Mouse (Mus musculus): ENCODE measurements around the gene Htr7. TPM values are rescaled to one million over a fixed set of nuclear protein-coding genes. Genes with fewer than 3 reads are reported as not detected.

The Htr7 gene
- polyA plus RNA-seq (2016; fragmentation: Nextera tagmentation; extraction: Ambion mirVana): 0.77 and 0.82 TPM in 2 replicates

DNA sequence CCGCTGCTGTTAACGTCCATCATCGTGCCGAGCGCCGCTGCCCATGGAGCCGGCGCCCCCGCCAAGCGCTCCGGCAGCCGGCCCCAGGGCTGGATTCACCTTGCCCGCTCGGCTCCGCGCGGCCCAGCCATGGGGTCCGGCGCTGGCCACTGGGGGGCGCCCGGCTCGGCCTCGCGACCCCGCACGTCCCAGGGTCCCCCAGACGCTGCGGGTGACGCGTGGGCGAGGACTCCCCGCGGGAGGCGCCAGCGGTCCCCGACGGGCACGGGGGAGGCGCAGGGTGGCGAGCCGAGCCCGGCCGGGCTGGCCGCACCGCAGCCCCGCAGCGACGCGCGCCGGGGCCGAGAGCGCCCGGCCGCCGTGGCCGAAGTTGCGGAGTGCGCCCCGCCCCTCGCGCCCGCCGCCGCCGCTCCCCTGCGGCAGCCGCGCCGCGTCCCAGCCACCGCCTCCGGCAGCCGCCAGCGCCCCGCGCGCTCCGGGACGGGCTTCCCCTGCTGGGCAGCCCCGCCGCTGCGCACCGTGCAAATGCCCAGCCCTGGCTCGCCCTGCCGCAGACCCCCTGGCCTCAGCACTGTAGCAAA, at the start of gene Htr7:
Htr7 (minus strand) TSS at position 277 of the 581 bp plus-strand sequence.
- peak; percentile 97 for ATAC-seq (ENCODE audit: low FRiP score, low read depth)
- Histone ChIP-seq H3K4me1 (peaks cover 6% of the 10 kb centered on the region; the same call in 1 of the 2 replicates), H3K9me3 (no peaks in the 10 kb centered on the region), H3K27me3 (peaks cover 36% of the 10 kb centered on the region), H3K36me3 (no peaks in the 10 kb centered on the region), H3K27ac (replicated peaks) (no peak within 1 kb of the TSS), H3K4me3 (peak within 1 kb of the TSS; percentile 73), H3K9ac (replicated peaks) (peak within 1 kb of the TSS; percentile 58), H3K4me2 (replicated peaks) (peak within 1 kb of the TSS; percentile 85)
- WGBS: under 1% methylated on average over 54 of the region's 86 CpGs

- Histone ChIP-seq H3K27ac (replicated peaks) (no peak overlapping the region), H3K36me3 (peaks cover 51% of the 10 kb centered on the region), H3K4me1 (no peaks in the 10 kb centered on the region), H3K4me3 (no peak overlapping the region), H3K9ac (replicated peaks) (no peak overlapping the region), H3K9me3 (no peaks in the 10 kb centered on the region), H3K4me2 (replicated peaks) (no peak overlapping the region), H3K27me3 (no peaks in the 10 kb centered on the region)
- WGBS: 94% methylated on average over 5 of the region's 5 CpGs
- ATAC-seq (ENCODE audit: low FRiP score, low read depth): no peak
Observed at GRCm38 (mm10) chr19:36103909-36104308, 46.6 kb upstream of the Htr7 start.

GRCm38 (mm10) chr19:36098916-36099315, 41.6 kb upstream of the Htr7 start:
- Histone ChIP-seq H3K36me3 (peaks cover 84% of the 10 kb centered on the region), H3K9me3 (no peaks in the 10 kb centered on the region), H3K27me3 (no peaks in the 10 kb centered on the region), H3K4me2 (replicated peaks) (no peak overlapping the region), H3K9ac (replicated peaks) (no peak overlapping the region), H3K4me1 (no peaks in the 10 kb centered on the region), H3K27ac (replicated peaks) (no peak overlapping the region), H3K4me3 (no peak overlapping the region)
- 93% methylated on average over 7 of the region's 7 CpGs for WGBS
- no peak for ATAC-seq (ENCODE audit: low FRiP score, low read depth)

DNA sequence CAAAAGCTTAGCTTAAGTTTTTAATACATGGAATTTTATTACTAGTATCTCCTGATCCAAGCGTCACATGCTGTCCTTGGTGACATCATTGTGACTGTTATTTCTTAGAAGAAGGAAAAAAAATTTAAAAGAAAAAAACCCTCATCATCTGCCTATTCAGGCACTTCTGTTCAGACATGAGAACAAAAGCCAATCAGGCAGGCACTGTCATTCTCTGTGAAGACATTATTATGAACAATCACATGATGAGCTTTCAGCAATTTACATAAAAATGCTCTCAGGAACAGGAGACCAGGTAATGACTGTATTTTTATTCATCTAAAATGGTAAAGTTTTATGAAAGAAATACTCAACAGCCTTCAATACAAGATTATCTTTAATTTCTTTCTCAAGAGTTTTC, 41.0 kb upstream of the Htr7 start:
- Histone ChIP-seq H3K4me3 (no peak overlapping the region), H3K36me3 (peaks cover 82% of the 10 kb centered on the region), H3K4me2 (replicated peaks) (no peak overlapping the region), H3K27me3 (no peaks in the 10 kb centered on the region), H3K9ac (replicated peaks) (no peak overlapping the region), H3K4me1 (no peaks in the 10 kb centered on the region), H3K9me3 (no peaks in the 10 kb centered on the region), H3K27ac (replicated peaks) (no peak overlapping the region)
- ATAC-seq (ENCODE audit: low FRiP score, low read depth): no peak
- WGBS: 96% methylated on average over 1 of the region's 1 CpGs

DNA sequence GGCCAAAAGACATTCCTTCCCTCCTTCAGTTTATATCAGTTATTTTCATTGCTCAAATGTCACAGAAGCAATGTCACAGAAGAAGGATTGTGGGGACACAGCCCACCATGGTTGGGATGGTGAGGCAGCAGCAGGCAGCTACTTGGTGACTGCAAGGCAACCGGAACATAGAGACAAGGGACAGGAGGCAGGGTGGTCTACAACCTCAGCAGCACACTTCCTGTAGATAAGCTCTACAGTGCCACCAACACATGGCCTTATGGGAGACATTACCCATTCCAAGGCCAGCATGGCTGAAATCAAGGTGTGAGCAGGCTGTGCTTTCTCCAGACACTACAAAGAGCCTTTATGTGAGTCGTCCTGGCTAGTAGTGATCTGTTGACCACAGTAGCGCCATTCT, 39.9 kb upstream of the Htr7 start:
- H3K27ac ChIP-seq (replicated peaks): no peak overlapping the region
- no peak overlapping the region for H3K4me2 ChIP-seq (replicated peaks)
- no peak overlapping the region for H3K4me3 ChIP-seq
- WGBS: 92% methylated on average over 3 of the region's 3 CpGs
- no peak overlapping the region for H3K9ac ChIP-seq (replicated peaks)
- H3K9me3 ChIP-seq: no peaks in the 10 kb centered on the region
- H3K4me1 ChIP-seq: no peaks in the 10 kb centered on the region
- ATAC-seq (ENCODE audit: low FRiP score, low read depth): no peak
- H3K27me3 ChIP-seq: no peaks in the 10 kb centered on the region
- H3K36me3 ChIP-seq: peaks cover 76% of the 10 kb centered on the region

DNA sequence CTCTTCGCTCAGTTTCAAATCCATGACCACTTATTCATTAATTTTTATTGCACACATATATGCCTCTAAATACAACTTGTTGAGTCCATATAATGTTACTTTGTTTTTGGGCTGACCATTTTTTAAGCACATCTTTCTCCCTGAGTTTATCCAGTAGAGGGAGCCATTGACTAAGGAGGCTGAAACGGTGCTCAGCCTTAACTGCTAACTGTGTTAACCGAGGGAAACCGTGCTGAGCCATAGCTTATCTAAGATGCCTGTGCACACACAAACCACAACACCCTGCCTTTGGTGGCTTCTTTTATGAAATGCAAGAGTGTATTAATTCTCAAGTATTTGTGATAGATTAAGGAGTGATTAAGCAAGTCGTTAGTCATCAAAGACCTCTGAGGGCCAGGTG, 33.5 kb upstream of the Htr7 start:
- Histone ChIP-seq H3K4me2 (replicated peaks) (no peak overlapping the region), H3K4me3 (no peak overlapping the region), H3K27ac (replicated peaks) (no peak overlapping the region), H3K9ac (replicated peaks) (no peak overlapping the region), H3K4me1 (no peaks in the 10 kb centered on the region), H3K36me3 (peaks cover 48% of the 10 kb centered on the region), H3K27me3 (no peaks in the 10 kb centered on the region), H3K9me3 (no peaks in the 10 kb centered on the region)
- ATAC-seq (ENCODE audit: low FRiP score, low read depth): peak; percentile 44; the same call in 1 of the 2 replicates
- 58% methylated on average over 5 of the region's 5 CpGs for WGBS

DNA sequence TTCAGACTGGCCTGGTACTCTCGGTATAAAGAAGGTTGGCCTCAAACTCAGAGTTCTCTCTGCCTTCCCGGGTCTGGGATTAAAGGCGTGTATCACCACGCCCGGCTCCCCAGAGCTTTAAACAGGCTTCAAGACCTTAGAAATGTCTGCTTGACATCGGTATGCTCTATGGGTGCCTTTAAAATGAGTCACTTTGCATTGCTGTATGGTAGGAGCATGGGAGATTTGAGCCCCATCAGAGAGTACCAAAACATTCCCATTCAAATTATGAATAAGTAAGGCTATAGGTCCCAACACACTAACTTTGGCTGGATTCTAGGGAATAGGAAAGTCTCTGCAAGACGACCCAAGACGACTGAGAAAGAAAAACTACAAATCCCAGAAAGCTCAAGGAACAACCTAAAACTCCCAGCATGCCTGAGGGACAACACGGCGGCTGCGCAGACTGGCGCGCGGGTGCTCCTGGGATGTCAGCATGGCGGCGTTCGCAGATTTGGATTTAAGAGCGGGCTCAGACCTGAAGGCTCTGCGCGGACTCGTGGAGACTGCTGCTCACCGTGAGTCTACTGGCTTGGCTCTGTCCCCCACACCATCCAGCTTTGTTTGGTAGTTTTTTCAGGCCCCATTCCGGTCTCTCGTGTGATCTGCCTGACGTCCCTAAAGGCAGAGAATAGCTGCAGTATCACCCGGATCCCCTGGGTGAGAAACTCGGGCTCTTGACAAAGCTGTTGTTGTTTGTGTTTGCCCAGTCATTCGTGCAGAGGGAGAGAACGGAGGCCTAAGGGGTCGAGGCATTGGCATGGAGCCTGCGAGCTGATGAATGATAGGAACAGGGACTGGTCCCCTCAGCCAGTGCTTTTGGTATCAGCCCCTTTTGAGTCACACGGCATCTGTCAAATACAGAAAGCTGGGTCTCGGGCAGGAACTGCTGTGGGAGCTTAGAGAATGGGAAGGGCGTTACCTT, 26.2 kb upstream of the Htr7 start, which contains the start of gene Rpp30:
Rpp30 (plus strand) TSS at position 455 of the 964 bp plus-strand sequence.
- peak within 1 kb of the TSS; percentile 82 for H3K9ac ChIP-seq (replicated peaks)
- H3K4me2 ChIP-seq (replicated peaks): peak within 1 kb of the TSS; percentile 80
- H3K4me1 ChIP-seq: peaks cover 8% of the 10 kb centered on the region
- H3K36me3 ChIP-seq: peaks cover 7% of the 10 kb centered on the region
- 2% methylated on average over 34 of the region's 34 CpGs for WGBS
- H3K27me3 ChIP-seq: 0 out of 2 replicates have a peak, but pooled peaks cover 2% of the 10 kb centered on the region
- peak; percentile 95 for ATAC-seq (ENCODE audit: low FRiP score, low read depth)
- H3K9me3 ChIP-seq: no peaks in the 10 kb centered on the region
- peak within 1 kb of the TSS; percentile 79 for H3K4me3 ChIP-seq
- peak within 1 kb of the TSS; percentile 54; the same call in 1 of the 2 replicates for H3K27ac ChIP-seq (replicated peaks)

DNA sequence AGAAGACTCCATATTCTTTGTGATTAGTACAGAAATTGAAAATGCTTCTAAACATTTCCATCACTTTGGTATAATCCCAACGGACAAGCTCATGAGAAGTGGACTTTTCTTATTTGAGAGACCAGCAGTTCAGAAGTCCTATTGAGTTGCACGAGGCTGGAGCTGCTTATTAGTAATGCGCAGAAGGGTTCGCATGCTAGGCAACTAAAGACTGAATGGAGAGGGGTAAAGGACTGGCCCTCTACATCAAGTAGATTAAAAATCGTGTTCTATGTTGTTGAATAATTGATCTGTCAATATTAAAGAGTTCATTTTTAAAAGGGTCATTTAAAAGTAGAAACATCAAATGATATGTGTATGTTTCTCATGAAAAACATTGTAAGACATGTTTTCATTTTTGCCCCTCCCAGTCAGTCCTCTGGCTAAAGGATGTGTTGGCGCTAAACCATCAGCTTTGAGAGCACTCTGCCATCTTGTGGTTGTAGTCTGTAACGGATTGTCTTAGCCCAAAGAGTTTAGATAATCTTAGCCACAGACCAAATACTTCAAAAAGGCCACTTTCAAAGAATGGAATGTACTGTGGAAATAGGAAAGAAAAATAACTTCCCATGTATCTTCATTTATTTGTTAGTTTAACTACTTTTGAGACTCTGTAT, 25.4 kb upstream of the Htr7 start:
- peak overlapping the region; percentile 50; the same call in 1 of the 2 replicates for H3K9ac ChIP-seq (replicated peaks)
- 0 out of 2 replicates have a peak, but pooled peaks cover 2% of the 10 kb centered on the region for H3K27me3 ChIP-seq
- no peaks in the 10 kb centered on the region for H3K36me3 ChIP-seq
- peak; percentile 72 for ATAC-seq (ENCODE audit: low FRiP score, low read depth)
- peak overlapping the region; percentile 79 for H3K4me3 ChIP-seq
- H3K4me1 ChIP-seq: peaks cover 8% of the 10 kb centered on the region
- no peaks in the 10 kb centered on the region for H3K9me3 ChIP-seq
- no peak overlapping the region for H3K27ac ChIP-seq (replicated peaks)
- 39% methylated on average over 7 of the region's 7 CpGs for WGBS
- H3K4me2 ChIP-seq (replicated peaks): peak overlapping the region; percentile 80

DNA sequence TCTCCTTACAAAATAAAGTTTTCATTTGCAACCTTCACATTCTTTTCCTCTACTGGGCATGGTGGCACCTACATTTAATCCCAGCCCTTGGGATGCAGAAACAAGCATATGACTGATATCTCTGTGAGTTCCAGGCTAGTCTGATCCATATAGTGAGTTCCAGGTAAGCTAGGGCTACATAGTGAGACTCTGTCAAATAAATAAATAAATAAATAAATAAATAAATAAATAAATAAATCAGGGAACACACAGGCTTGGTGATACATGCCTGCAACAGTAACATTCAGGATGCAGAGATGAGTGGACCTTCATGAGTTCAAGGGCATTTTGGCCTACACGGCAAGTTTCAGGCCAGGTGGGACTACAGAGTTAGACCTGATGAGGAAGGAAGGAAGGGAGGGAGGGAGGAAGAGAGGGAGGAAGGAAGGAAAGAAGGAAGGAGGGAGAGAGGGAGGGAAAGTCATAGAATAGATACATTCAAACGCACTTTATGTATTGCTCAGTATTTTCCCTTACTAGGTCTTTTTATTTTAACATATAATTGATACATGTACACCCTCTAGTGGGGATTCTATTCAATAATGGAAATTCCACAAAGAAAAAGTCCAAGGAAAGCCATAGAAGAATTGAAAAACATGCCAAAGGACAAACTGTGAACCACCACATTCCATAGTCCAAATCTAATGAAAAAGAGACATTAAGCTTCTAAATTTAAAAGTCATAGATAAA, 5.7 kb upstream of the Htr7 start:
- Histone ChIP-seq H3K27ac (replicated peaks) (no peak overlapping the region), H3K36me3 (no peaks in the 10 kb centered on the region), H3K9ac (replicated peaks) (no peak overlapping the region), H3K4me1 (no peaks in the 10 kb centered on the region), H3K9me3 (no peaks in the 10 kb centered on the region), H3K27me3 (peaks cover 10% of the 10 kb centered on the region), H3K4me3 (no peak overlapping the region), H3K4me2 (replicated peaks) (no peak overlapping the region)
- 92% methylated on average over 2 of the region's 2 CpGs for WGBS
- no peak for ATAC-seq (ENCODE audit: low FRiP score, low read depth)

DNA sequence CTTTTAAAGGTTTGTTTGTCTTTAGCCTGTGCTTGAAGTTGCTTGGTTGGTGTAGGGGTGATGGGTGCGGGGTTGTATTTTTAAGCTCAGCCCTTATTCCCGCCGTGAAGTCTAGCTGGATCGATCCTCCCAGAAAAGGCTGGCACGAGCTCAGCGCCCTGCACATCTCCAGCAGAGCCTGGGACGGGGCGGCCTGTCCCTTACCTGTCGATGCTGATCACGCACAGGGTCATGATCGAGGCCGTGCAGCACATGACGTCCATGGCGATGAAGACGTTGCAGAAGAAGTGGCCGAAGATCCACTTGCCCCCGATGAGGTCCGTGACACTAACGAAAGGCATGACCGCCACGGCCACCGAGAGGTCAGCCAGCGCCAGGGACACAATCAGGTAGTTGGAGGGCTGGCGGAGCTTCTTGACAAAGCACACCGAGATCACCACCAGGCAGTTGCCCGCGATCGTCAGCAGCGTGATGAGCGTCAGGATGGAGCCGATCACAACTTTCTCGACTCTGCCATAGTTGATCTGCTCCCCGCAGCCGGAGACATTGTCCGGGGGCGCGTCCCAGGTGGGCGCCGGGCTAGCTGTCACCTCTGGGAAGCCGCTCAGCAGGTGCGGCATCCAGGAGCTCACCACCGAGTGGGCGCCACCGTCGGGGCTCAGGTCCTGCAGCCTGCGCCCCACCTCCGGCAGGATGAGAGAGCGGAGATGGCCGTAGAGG, 645 bp downstream of the Htr7 start:
- Histone ChIP-seq H3K9me3 (no peaks in the 10 kb centered on the region), H3K9ac (replicated peaks) (peak overlapping the region; percentile 58), H3K27me3 (peaks cover 36% of the 10 kb centered on the region), H3K27ac (replicated peaks) (no peak overlapping the region), H3K4me2 (replicated peaks) (peak overlapping the region; percentile 85), H3K36me3 (no peaks in the 10 kb centered on the region), H3K4me3 (peak overlapping the region; percentile 73), H3K4me1 (peaks cover 6% of the 10 kb centered on the region; the same call in 1 of the 2 replicates)
- peak; percentile 11; the same call in 1 of the 2 replicates for ATAC-seq (ENCODE audit: low FRiP score, low read depth)
- WGBS: 10% methylated on average over 49 of the region's 49 CpGs

DNA sequence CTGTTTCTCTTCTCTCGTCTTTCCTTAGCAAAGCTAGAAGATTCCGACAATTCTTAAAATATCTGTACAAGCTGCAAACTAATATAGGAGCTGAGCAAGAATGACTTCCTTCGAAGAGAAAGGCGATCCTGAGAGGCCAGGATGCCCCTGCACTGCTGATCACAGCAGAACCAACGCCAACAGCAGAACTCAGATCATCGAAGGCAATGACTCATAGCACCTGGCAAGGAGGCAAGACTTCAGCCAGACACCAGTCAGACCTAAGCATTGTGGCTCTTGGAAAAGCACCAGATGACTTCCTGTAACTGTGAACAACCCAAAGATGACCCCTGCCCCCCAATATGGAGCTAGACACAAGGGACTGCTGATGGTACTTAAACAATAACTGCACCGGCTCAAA, 11.3 kb downstream of the Htr7 start:
- Histone ChIP-seq H3K4me1 (no peaks in the 10 kb centered on the region), H3K9me3 (no peaks in the 10 kb centered on the region), H3K27ac (replicated peaks) (no peak overlapping the region), H3K36me3 (no peaks in the 10 kb centered on the region), H3K4me3 (no peak overlapping the region), H3K9ac (replicated peaks) (no peak overlapping the region), H3K27me3 (no peaks in the 10 kb centered on the region), H3K4me2 (replicated peaks) (no peak overlapping the region)
- 92% methylated on average over 7 of the region's 7 CpGs for WGBS
- ATAC-seq (ENCODE audit: low FRiP score, low read depth): no peak

All from midbrain, embryonic 12.5 days (tissue).